Mouse (Mus musculus) heart, embryonic 14.5 days (tissue): Measurements from ENCODE around the gene Ddx39b. TPM values are rescaled to one million over a fixed set of nuclear protein-coding genes. Genes with fewer than 3 reads are reported as not detected.
"Not testable (repeated sequence)": the region's sequence is repeated elsewhere in the genome, so short reads cannot be mapped to it uniquely, and the experiment has no call there.

Experiments
- ATAC-seq: fragments of 200-750 bp; cut with Nextera tagmentation; 2 replicates; pipeline ENCODE4 v1.8.0; 2017; ENCODE audit warnings: low read depth, moderate TSS enrichment; ENCODE audit not compliant: insufficient number of reproducible peaks, insufficient read depth, low FRiP score
- H3K27ac ChIP-seq, 2 experiments: fragments of 200-500 bp in 1 of 2; fragments of 300-500 bp in 1 of 2; sonication (generic) in 1 of 2; replicated peaks in 1 of 2; 2 replicates each; pipeline ENCODE4 v1.5.1; 2012 to 2014; ENCODE audit warnings: low read depth in 2 of 2, low read length in 2 of 2, control low read depth in 1 of 2, mild to moderate bottlenecking in 1 of 2, mixed read lengths in 1 of 2; ENCODE audit not compliant: control insufficient read depth in 1 of 2, insufficient read depth in 1 of 2
- H3K27me3 ChIP-seq: fragments of 300-500 bp; sonication (generic); 2 replicates; pipeline ENCODE4 v1.6.1; 2014; ENCODE audit warnings: mild to moderate bottlenecking, low read length, control low read depth; ENCODE audit not compliant: control insufficient read depth, insufficient read depth
- H3K36me3 ChIP-seq: fragments of 300-500 bp; sonication (generic); 2 replicates; pipeline ENCODE4 v1.6.1; 2014; ENCODE audit warnings: mild to moderate bottlenecking, control low read depth, low read length, mixed read lengths; ENCODE audit not compliant: control insufficient read depth, insufficient read depth
- H3K4me1 ChIP-seq, 2 experiments: fragments of 200-500 bp in 1 of 2; fragments of 300-500 bp in 1 of 2; sonication (generic) in 1 of 2; 2 replicates each; pipeline ENCODE4 v1.6.1; 2012 to 2014; ENCODE audit warnings: low read length in 2 of 2, control low read depth in 1 of 2, mixed read lengths in 1 of 2; ENCODE audit not compliant: control insufficient read depth in 2 of 2, insufficient read depth in 2 of 2
- H3K4me2 ChIP-seq: fragments of 300-500 bp; sonication (generic); 2 replicates; pipeline ENCODE4 v1.6.1; 2014; ENCODE audit warnings: mild to moderate bottlenecking, low read length
- H3K4me3 ChIP-seq, 2 experiments: fragments of 200-500 bp in 1 of 2; fragments of 300-500 bp in 1 of 2; sonication (generic) in 1 of 2; 2 replicates each; pipeline ENCODE4 v1.5.1; 2012 to 2014; ENCODE audit warnings: low read length in 2 of 2, mild to moderate bottlenecking in 2 of 2, control low read depth in 1 of 2, low read depth in 1 of 2, moderate library complexity in 1 of 2; ENCODE audit not compliant: control insufficient read depth in 1 of 2, insufficient read depth in 1 of 2
- H3K9ac ChIP-seq: fragments of 300-500 bp; sonication (generic); 2 replicates; pipeline ENCODE4 v1.6.1; 2014; ENCODE audit warnings: mild to moderate bottlenecking, low read length
- H3K9me3 ChIP-seq: fragments of 300-500 bp; sonication (generic); 2 replicates; pipeline ENCODE4 v1.6.1; 2016; ENCODE audit warnings: low read length, control low read depth; ENCODE audit not compliant: control insufficient read depth
- WGBS: fragments of 180-500 bp; shearing (Covaris S2); extraction: QIAGEN DNeasy Blood & Tissue Kit; methylation state at CpG from one replicate; pipeline ENCODE4 v1.1.7; 2014; 5-methylcytosine and 5-hydroxymethylcytosine counted together
- microRNA-seq: library from miRNA; unstranded; fragments of <30 nt; microRNA quantifications from one replicate; pipeline ENCODE4, GENCODE M21; 2016
- polyA plus RNA-seq: library from polyadenylated mRNA; unstranded; fragments of >200 nt; fragmentation: Nextera tagmentation; extraction: Ambion mirVana; gene quantifications from 2 replicates; pipeline ENCODE4 v1.2.1, GENCODE M21; 2014

The Ddx39b gene
- polyA plus RNA-seq, 1 experiment from 2014 or later, result 246 TPM

DNA sequence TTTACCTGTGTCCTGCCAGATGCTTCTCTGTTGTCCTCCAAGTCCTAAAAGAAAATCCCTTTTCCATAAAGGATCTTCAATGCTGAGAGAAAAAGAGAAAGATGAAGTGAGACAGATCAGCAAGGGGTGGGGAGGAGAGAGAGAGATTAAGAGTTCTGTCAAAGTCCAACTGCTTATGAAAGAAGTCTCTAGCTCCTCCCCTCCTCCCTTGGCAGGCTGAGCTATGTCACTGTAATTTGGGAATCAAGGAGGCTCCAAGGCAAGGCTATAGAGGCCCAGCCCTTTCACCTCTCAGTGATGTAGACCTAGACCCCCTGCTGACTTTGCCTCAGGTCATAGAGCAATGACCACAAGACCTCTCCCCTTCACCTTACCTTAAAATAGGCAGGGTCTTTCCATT, 43.9 kb downstream of the Ddx39b start:
- peaks cover under 1% of the 10 kb centered on the region; the same call in 1 of the 2 replicates for H3K27me3 ChIP-seq
- H3K9ac ChIP-seq, result no peak overlapping the region
- H3K27ac ChIP-seq, result no peak overlapping the region
- no peaks in the 10 kb centered on the region for H3K4me1 ChIP-seq
- H3K4me3 ChIP-seq, result no peak overlapping the region
- no peaks in the 10 kb centered on the region for H3K36me3 ChIP-seq
- no peak for ATAC-seq
- H3K4me2 ChIP-seq, result no peak overlapping the region
- H3K9me3 ChIP-seq, result no peaks in the 10 kb centered on the region

DNA sequence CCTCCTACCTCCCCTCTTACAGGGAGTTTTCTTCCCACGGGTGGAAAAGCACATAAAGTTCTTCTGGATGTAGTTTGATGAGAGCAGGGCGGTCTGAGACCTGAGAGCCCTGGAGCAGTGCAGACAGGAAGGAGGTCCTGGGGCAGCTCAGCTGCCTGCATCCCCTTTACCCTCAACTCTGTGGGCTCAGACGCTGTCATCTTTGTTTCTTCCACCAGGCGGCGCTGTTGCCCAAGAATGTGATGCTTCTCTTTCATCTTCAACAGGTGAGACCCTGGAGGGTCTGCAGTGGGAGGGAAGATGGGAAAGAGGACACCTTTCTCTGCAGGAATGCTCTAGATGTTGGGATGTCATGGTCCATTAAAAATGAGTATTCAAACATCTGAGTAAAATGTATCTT, 54.2 kb downstream of the Ddx39b start:
- 2% methylated on average over 5 of the region's 5 CpGs for WGBS
- ATAC-seq, H3K9ac ChIP-seq, H3K27me3 ChIP-seq, H3K9me3 ChIP-seq, H3K36me3 ChIP-seq, H3K27ac ChIP-seq, H3K4me2 ChIP-seq, H3K4me3 ChIP-seq, H3K4me1 ChIP-seq: not testable (repeated sequence)

DNA sequence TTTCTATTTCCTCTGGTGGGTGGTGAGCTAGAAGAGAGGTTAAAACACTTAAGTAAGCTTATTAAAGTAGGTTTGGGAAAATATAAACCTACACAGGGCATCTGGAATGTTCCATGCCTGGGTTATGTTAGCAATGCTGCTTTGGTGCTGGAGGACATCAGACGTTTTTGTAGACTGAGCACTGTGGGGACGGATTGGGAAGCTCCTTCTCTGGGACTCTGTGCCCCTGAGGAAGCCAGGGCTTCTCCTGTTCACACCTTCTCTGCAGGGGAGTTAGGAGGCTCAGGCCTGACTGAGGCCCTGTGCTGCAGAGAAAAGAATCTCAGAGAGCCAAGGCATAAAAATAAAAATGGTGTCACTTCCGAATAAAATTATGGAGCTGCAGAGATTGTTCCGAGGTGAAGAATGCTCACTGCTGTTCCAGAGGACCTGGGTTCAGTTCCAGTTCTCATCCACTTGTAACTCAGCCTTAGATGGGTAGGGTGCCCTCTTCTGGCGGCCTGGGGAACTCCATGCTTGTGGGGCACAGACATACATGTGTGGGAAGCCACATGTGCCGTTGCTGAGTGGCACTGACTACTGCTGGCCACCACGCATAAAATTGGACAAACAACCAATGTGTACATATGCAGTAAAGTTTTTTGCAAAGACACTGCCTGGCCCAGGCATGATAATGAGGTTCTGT, 58.9 kb downstream of the Ddx39b start:
- H3K27me3 ChIP-seq, H3K36me3 ChIP-seq, H3K9ac ChIP-seq, ATAC-seq, H3K4me1 ChIP-seq, H3K9me3 ChIP-seq, H3K4me2 ChIP-seq, H3K27ac ChIP-seq, H3K4me3 ChIP-seq: not testable (repeated sequence)
- 79% methylated on average over 7 of the region's 7 CpGs for WGBS

DNA sequence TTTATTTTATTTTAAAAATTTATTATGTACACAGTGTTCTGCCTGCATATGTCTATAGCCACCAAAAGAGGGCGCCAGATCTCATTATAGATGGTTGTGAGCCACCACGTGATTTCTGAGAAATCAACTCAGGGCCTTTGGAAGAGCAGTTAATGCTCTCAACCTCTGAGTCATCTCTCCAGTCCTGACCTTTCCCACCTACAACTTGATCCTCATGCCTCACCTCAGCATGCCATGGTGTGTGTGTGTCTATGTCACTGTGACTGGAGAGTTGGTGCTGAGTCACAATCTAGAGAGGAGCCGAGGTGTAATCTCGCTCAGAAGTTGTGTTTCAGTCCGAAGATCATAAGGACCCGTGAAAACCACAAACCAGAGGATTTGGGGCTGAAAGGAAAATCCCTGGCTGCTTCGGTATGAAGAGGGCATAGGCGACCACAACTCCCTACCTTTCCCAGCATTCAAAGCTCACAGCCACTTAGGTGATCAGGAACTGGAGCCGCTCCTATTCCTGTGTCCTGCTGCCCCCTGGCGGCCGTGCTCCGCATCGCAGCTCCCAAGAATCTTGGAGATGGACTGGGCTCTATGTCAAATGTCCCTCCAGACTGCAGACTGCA, 60.2 kb downstream of the Ddx39b start:
- Histone ChIP-seq H3K36me3 (no peaks in the 10 kb centered on the region), H3K4me2 (no peak overlapping the region), H3K4me3 (no peak overlapping the region), H3K27me3 (no peaks in the 10 kb centered on the region), H3K4me1 (no peaks in the 10 kb centered on the region; a peak in 1 of 4 replicates), H3K9me3 (0 out of 2 replicates have a peak, but pooled peaks cover 6% of the 10 kb centered on the region), H3K27ac (no peak overlapping the region), H3K9ac (no peak overlapping the region)
- WGBS, result 22% methylated on average over 13 of the region's 13 CpGs
- no peak for ATAC-seq

DNA sequence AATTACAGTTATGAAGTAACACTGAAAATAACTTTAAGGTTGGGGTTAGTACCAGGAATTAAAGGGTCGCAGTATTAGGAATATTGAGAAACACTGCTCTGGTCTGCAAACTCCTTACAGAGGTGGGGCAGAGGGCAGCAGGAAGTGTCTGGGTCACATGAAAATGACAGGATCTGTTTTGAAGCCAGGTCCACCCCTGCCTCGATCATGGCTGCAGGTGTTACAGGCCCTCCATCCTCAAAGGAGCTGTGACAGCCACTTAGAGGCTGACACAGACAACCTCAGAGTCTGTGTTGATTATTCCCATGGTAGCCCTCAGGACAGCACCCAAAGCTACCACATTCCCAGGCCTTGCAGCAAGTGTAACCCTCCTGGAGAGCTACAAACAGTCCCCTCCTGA, 61.7 kb downstream of the Ddx39b start:
- Histone ChIP-seq H3K4me2 (no peak overlapping the region), H3K9ac (no peak overlapping the region), H3K36me3 (no peaks in the 10 kb centered on the region), H3K27me3 (peaks cover 1% of the 10 kb centered on the region; the same call in 1 of the 2 replicates), H3K9me3 (0 out of 2 replicates have a peak, but pooled peaks cover 6% of the 10 kb centered on the region), H3K27ac (no peak overlapping the region), H3K4me3 (no peak overlapping the region), H3K4me1 (no peaks in the 10 kb centered on the region; a peak in 1 of 4 replicates)
- WGBS, result 82% methylated on average over 2 of the region's 2 CpGs
- no peak for ATAC-seq

Small RNA genes within 50 kb of the gene (microRNA-seq; reads per million reads assigned to microRNA genes)
- gene Mir6973a, result not detected
- not detected for gene Mir6974
- gene Mir6975, result 2.2 reads per million
- gene Mir8094, result not detected

Other genes with a start within 250 kb of the Ddx39b start
- 41.7 and 42.9 TPM in 2 replicates for gene Vars, start 240.8 kb upstream of the Ddx39b start, polyA plus RNA-seq
- gene Vwa7, start 225.2 kb upstream of the Ddx39b start, polyA plus RNA-seq, result 0.28 and 0.42 TPM in 2 replicates
- gene Sapcd1, start 213.7 kb upstream of the Ddx39b start, polyA plus RNA-seq, result 1.5 and 2.2 TPM in 2 replicates
- gene Msh5, start 195.0 kb upstream of the Ddx39b start, polyA plus RNA-seq, result 2.6 and 3.5 TPM in 2 replicates
- 108 TPM in 2 replicates for gene Clic1, start 191.8 kb upstream of the Ddx39b start, polyA plus RNA-seq
- 186 and 222 TPM in 2 replicates for gene Ddah2, start 182.7 kb upstream of the Ddx39b start, polyA plus RNA-seq
- gene Ly6g6c, start 176.4 kb upstream of the Ddx39b start, polyA plus RNA-seq, result not detected in 2 replicates
- gene Mpig6b, start 175.6 kb upstream of the Ddx39b start, polyA plus RNA-seq, result 0.54 and 0.73 TPM in 2 replicates
- 0.32 TPM in 1 of 2 replicates, not detected in the other for gene Ly6g6e, start 164.8 kb upstream of the Ddx39b start, polyA plus RNA-seq
- 1.9 and 2.6 TPM in 2 replicates for gene Ly6g6d, start 163.7 kb upstream of the Ddx39b start, polyA plus RNA-seq
- not detected in 2 replicates for gene Ly6g6f, start 156.1 kb upstream of the Ddx39b start, polyA plus RNA-seq
- 61.9 and 64.5 TPM in 2 replicates for gene Abhd16a, start 152.5 kb upstream of the Ddx39b start, polyA plus RNA-seq
- 0.59 TPM in 1 of 2 replicates, not detected in the other for gene Ly6g5c, start 133.5 kb upstream of the Ddx39b start, polyA plus RNA-seq
- 0.28 TPM in 1 of 2 replicates, not detected in the other for gene Ly6g5b, start 126.3 kb upstream of the Ddx39b start, polyA plus RNA-seq
- gene Gpank1, start 120.3 kb upstream of the Ddx39b start, polyA plus RNA-seq, result 10.0 and 11.4 TPM in 2 replicates
- gene Csnk2b, start 119.7 kb upstream of the Ddx39b start, polyA plus RNA-seq, result 219 and 234 TPM in 2 replicates
- 8.7 and 10.1 TPM in 2 replicates for gene D17H6S53E, start 115.4 kb upstream of the Ddx39b start, polyA plus RNA-seq
- gene Apom, start 109.7 kb upstream of the Ddx39b start, polyA plus RNA-seq, result 0.34 TPM in 1 of 2 replicates, not detected in the other
- gene Bag6, start 106.6 kb upstream of the Ddx39b start, polyA plus RNA-seq, result 63.3 and 68.6 TPM in 2 replicates
- 81.9 and 138 TPM in 2 replicates for gene Prrc2a, start 76.8 kb upstream of the Ddx39b start, polyA plus RNA-seq
- 7.4 and 9.4 TPM in 2 replicates for gene Aif1, start 65.7 kb upstream of the Ddx39b start, polyA plus RNA-seq
- gene Lst1, start 53.3 kb upstream of the Ddx39b start, polyA plus RNA-seq, result 9.5 and 11.2 TPM in 2 replicates
- 0.40 and 0.61 TPM in 2 replicates for gene Ltb, start 47.3 kb upstream of the Ddx39b start, polyA plus RNA-seq
- gene Tnf, start 39.7 kb upstream of the Ddx39b start, polyA plus RNA-seq, result not detected in 2 replicates
- not detected in 2 replicates for gene Lta, start 36.4 kb upstream of the Ddx39b start, polyA plus RNA-seq
- 0.69 TPM in 1 of 2 replicates, not detected in the other for gene Gm16181, start 20.9 kb upstream of the Ddx39b start, polyA plus RNA-seq
- gene Atp6v1g2, start 8.1 kb upstream of the Ddx39b start, polyA plus RNA-seq, result 10.7 and 14.3 TPM in 2 replicates
- 3.1 and 4.2 TPM in 2 replicates for gene Nfkbil1, start 6.0 kb upstream of the Ddx39b start, polyA plus RNA-seq
- gene H2-D1, start 21.0 kb downstream of the Ddx39b start, polyA plus RNA-seq, result 52.4 and 59.8 TPM in 2 replicates
- gene H2-Q1, start 78.7 kb downstream of the Ddx39b start, polyA plus RNA-seq, result 0.08 TPM in 1 of 2 replicates, not detected in the other
- 1.4 and 1.6 TPM in 2 replicates for gene H2-Q2, start 100.5 kb downstream of the Ddx39b start, polyA plus RNA-seq
- gene H2-Q4, start 137.9 kb downstream of the Ddx39b start, polyA plus RNA-seq, result 1.7 and 2.1 TPM in 2 replicates
- 0.09 and 0.22 TPM in 2 replicates for gene H2-Q6, start 183.1 kb downstream of the Ddx39b start, polyA plus RNA-seq
- 0.47 and 0.89 TPM in 2 replicates for gene H2-Q7, start 197.4 kb downstream of the Ddx39b start, polyA plus RNA-seq
- gene H2-Q10, start 228.3 kb downstream of the Ddx39b start, polyA plus RNA-seq, result 0.09 and 0.14 TPM in 2 replicates